Comparison of ENCODE assay signal across 33 mouse cellular contexts in genomic region chr9:46173919-46174318, GRCm38 (mm10). TPM values are rescaled to one million over a fixed set of nuclear protein-coding genes. Genes with fewer than 3 reads are reported as not detected.
DNase-seq lines count a peak whose midpoint lies in the region; ATAC-seq lines count a peak whose summit lies in the region.
"Had no signal": no experiment of that assay in that cellular context is flagged by ENCODE, and none has a peak within 500 bp of the region (broad histone marks: within the 10 kb centered on the region; RNA-seq: fewer than 3 reads in every experiment).

No protein-coding gene starts in this region.

- DNase-seq in CD4-positive, CD25-positive, alpha-beta regulatory T cell, adult 2 months (ENCODE audit: low read depth, low spot score) = peak; percentile 24
- no peak for DNase-seq in limb, embryonic 10.5 days (ENCODE audit: low spot score)
- no peak for DNase-seq in ovary, postnatal 36 days (ENCODE audit: low spot score)
- no peak for DNase-seq in right cerebral cortex, adult 2 months (ENCODE audit: low spot score in 2 of 2)
- no peak for DNase-seq in left cerebral cortex, postnatal 10 days (ENCODE audit: extremely low spot score in 1 of 2, low spot score in 2 of 2)
- DNase-seq: adrenal gland, postnatal 25 days; cerebellum, adult 18-20 months; cerebellum, postnatal 10 days; gastrocnemius, postnatal 25 days; heart, adult 18-20 months; heart, postnatal 4 days; kidney, adult 11 months; kidney, postnatal 36 days; layer of hippocampus, postnatal 36 days; liver; lung, adult 2 months; lung, postnatal 10 days; right cerebral cortex, postnatal 14 days; thymus, postnatal 25 days had no signal

- no peaks in the 10 kb centered on the region for H3K27me3 ChIP-seq in megakaryocyte, embryonic 14.5 days (replicated peaks)
- H3K27me3 ChIP-seq in limb, embryonic 10.5 days (ENCODE audit: low read depth, poor library complexity, severe bottlenecking) = no peaks in the 10 kb centered on the region
- H3K27me3 ChIP-seq: forebrain, embryonic 15.5 days; hindbrain, embryonic 13.5 days; midbrain, embryonic 15.5 days; neural tube, embryonic 13.5 days; stomach, embryonic 15.5 days had no signal

- peak overlapping the region; percentile 25; the same call in 1 of the 2 replicates for H3K27ac ChIP-seq in limb, embryonic 10.5 days
- H3K27ac ChIP-seq: forebrain, embryonic 10.5 days; forebrain, embryonic 15.5 days; hindbrain, embryonic 13.5 days; liver, embryonic 14.5 days; midbrain, embryonic 10.5 days; midbrain, embryonic 15.5 days; neural tube, embryonic 13.5 days had no signal

- ATAC-seq in CD4-positive, CD25-positive, alpha-beta regulatory T cell, adult 4 months = no peak
- no peak for ATAC-seq in megakaryocyte, adult 5-6 weeks (ENCODE audit: poor library complexity, severe bottlenecking)
- ATAC-seq: forebrain, embryonic 15.5 days; midbrain, embryonic 15.5 days had no signal

- H3K9me3 ChIP-seq in megakaryocyte, embryonic 14.5 days = no peaks in the 10 kb centered on the region
- H3K9me3 ChIP-seq in limb, embryonic 10.5 days (replicated peaks) = no peaks in the 10 kb centered on the region
- H3K9me3 ChIP-seq: forebrain, embryonic 10.5 days; forebrain, embryonic 15.5 days; hindbrain, embryonic 13.5 days; midbrain, embryonic 10.5 days; midbrain, embryonic 15.5 days; neural tube, embryonic 13.5 days; stomach, embryonic 15.5 days had no signal

- peaks cover 76% of the 10 kb centered on the region for H3K4me1 ChIP-seq in megakaryocyte, embryonic 14.5 days
- peaks cover 37% of the 10 kb centered on the region for H3K4me1 ChIP-seq in limb, embryonic 10.5 days
- H3K4me1 ChIP-seq: forebrain, embryonic 15.5 days; hindbrain, embryonic 13.5 days; midbrain, embryonic 15.5 days had no signal

- intact Hi-C loops in left cerebral cortex, postnatal 10 days (cut with DNase I) = no loop called here

- 87% methylated on average over 6 of the region's 6 CpGs for WGBS in limb, embryonic 10.5 days

- peaks cover 52% of the 10 kb centered on the region for H3K36me3 ChIP-seq in megakaryocyte, embryonic 14.5 days (replicated peaks; ENCODE audit: low read length)
- H3K36me3 ChIP-seq in limb, embryonic 10.5 days = peaks cover 15% of the 10 kb centered on the region
- H3K36me3 ChIP-seq: midbrain, embryonic 15.5 days had no signal

- peak overlapping the region; percentile 62 for H3K4me3 ChIP-seq in megakaryocyte, embryonic 14.5 days (replicated peaks)
- H3K4me3 ChIP-seq in limb, embryonic 10.5 days = no peak overlapping the region
- H3K4me3 ChIP-seq: forebrain, embryonic 10.5 days; forebrain, embryonic 15.5 days; hindbrain, embryonic 13.5 days; midbrain, embryonic 10.5 days; midbrain, embryonic 15.5 days; neural tube, embryonic 13.5 days; stomach, embryonic 15.5 days had no signal

RNA-seq across cellular contexts. Expression of gene Apoa1, which starts 54.5 kb away (rescaled TPM):
- polyA plus RNA-seq in CD4-positive, CD25-positive, alpha-beta regulatory T cell, adult 4 months (2017; shearing (Covaris generic)) = not detected
- 1.4 and 1.8 TPM in 2 replicates for polyA plus RNA-seq in megakaryocyte, embryonic 14.5 days (2012; ENCODE audit: insufficient read depth, low replicate concordance)
- not detected in 2 replicates for total RNA-seq in megakaryocyte, adult 5-6 weeks (2015)
- not detected in 2 replicates for total RNA-seq in megakaryocyte, adult 5-6 weeks (2017)
- 1.3 and 1.7 TPM in 2 replicates for polyA plus RNA-seq in limb, embryonic 10.5 days (2016; fragmentation: Nextera tagmentation; extraction: Ambion mirVana)
- total RNA-seq in left cerebral cortex, postnatal 10 days (2021) = under 1 TPM; 0.47 to 0.56 TPM
- total RNA-seq: common myeloid progenitor, adult 5-6 weeks; gastrocnemius, postnatal 25 days; heart, adult 18-20 months; layer of hippocampus, postnatal 36 days had no signal
- polyA plus RNA-seq: C2C12, macrophage had no signal
